Comparison of ENCODE assay signal across 8 mouse cellular contexts in genomic region chr14:54714617-54715081, GRCm38 (mm10). TPM values are rescaled to one million over a fixed set of nuclear protein-coding genes. Genes with fewer than 3 reads are reported as not detected.
DNase-seq lines count a peak whose midpoint lies in the region; ATAC-seq and TF ChIP-seq lines count a peak whose summit lies in the region.

No protein-coding gene starts in this region.

- H3K4me3 ChIP-seq in spleen, adult 2 months (ENCODE audit: extremely low read depth, insufficient read depth, insufficient read length): peak overlapping the region; percentile 60
- peak overlapping the region; percentile 47 for H3K4me3 ChIP-seq in hindbrain, embryonic 10.5 days
- peak overlapping the region; percentile 34 for H3K4me3 ChIP-seq in limb, embryonic 13.5 days
- H3K4me3 ChIP-seq in neural tube, embryonic 12.5 days: peak overlapping the region; percentile 27

- no peak overlapping the region for H3K27ac ChIP-seq in spleen, adult 2 months (ENCODE audit: insufficient read depth, low read length)
- peak overlapping the region; percentile 35; the same call in 1 of the 2 replicates for H3K27ac ChIP-seq in hindbrain, embryonic 10.5 days
- H3K27ac ChIP-seq in limb, embryonic 13.5 days: no peak overlapping the region
- H3K27ac ChIP-seq in neural tube, embryonic 12.5 days: no peak overlapping the region

- H3K4me2 ChIP-seq in limb, embryonic 13.5 days (replicated peaks): peak overlapping the region; percentile 64
- peak overlapping the region; percentile 64 for H3K4me2 ChIP-seq in neural tube, embryonic 12.5 days (replicated peaks)

- peak overlapping the region; percentile 19; the same call in 1 of the 2 replicates for H3K9ac ChIP-seq in limb, embryonic 13.5 days
- peak overlapping the region; percentile 17; the same call in 1 of the 2 replicates for H3K9ac ChIP-seq in neural tube, embryonic 12.5 days

- peak; percentile 27; the same call in 1 of the 2 replicates for ATAC-seq in cerebellum, adult (ENCODE audit: insufficient number of reproducible peaks, low FRiP score, low TSS enrichment)
- ATAC-seq in limb, embryonic 13.5 days (ENCODE audit: low FRiP score, low read depth): 0 out of 2 replicates have a peak, but pooled peaks have one; percentile 2
- ATAC-seq in neural tube, embryonic 12.5 days (ENCODE audit: low FRiP score, low read depth): peak; percentile 69

- no peaks in the 10 kb centered on the region for H3K9me3 ChIP-seq in hindbrain, embryonic 10.5 days
- H3K9me3 ChIP-seq in limb, embryonic 13.5 days: no peaks in the 10 kb centered on the region
- H3K9me3 ChIP-seq in neural tube, embryonic 12.5 days: no peaks in the 10 kb centered on the region

- TF ChIP-seq CTCF in spleen, adult 2 months (IDR thresholded peaks at IDR 0.05; ENCODE audit: extremely low read depth, insufficient read depth, insufficient read length, insufficient replicate concordance): no peak

- no peak for TF ChIP-seq POLR2A in spleen, adult 2 months (IDR thresholded peaks at IDR 0.05; ENCODE audit: low read depth, low read length)

- DNase-seq in cerebellum, adult 9-11 months: no peak
- DNase-seq in spleen, adult 2 months (ENCODE audit: low read depth in 1 of 2, low spot score in 2 of 2): no peak
- DNase-seq in spleen, postnatal 36 days (ENCODE audit: low spot score in 2 of 2): no peak
- peak; percentile 11 for DNase-seq in hindbrain, embryonic 10.5 days (ENCODE audit: low spot score)
- DNase-seq in c-Kit-positive CD71-positive TER-119-positive erythroid progenitor cells, embryonic 14.5 days (ENCODE audit: low spot score): no peak

- no peaks in the 10 kb centered on the region for H3K36me3 ChIP-seq in spleen, adult 2 months (ENCODE audit: control insufficient read depth, insufficient read depth, low read length)
- no peaks in the 10 kb centered on the region for H3K36me3 ChIP-seq in hindbrain, embryonic 10.5 days
- H3K36me3 ChIP-seq in limb, embryonic 13.5 days: no peaks in the 10 kb centered on the region
- H3K36me3 ChIP-seq in neural tube, embryonic 12.5 days: no peaks in the 10 kb centered on the region

- 3% methylated on average over 15 of the region's 15 CpGs for WGBS in spleen, adult 2 months
- 4% methylated on average over 15 of the region's 15 CpGs for WGBS in hindbrain, embryonic 10.5 days
- WGBS in limb, embryonic 13.5 days: 3% methylated on average over 15 of the region's 15 CpGs
- 3% methylated on average over 15 of the region's 15 CpGs for WGBS in neural tube, embryonic 12.5 days

- peaks cover 10% of the 10 kb centered on the region; the same call in 1 of the 2 replicates for H3K4me1 ChIP-seq in spleen, adult 2 months (ENCODE audit: control insufficient read depth, insufficient read depth, insufficient read length)
- peaks cover 22% of the 10 kb centered on the region for H3K4me1 ChIP-seq in hindbrain, embryonic 10.5 days (replicated peaks)
- H3K4me1 ChIP-seq in limb, embryonic 13.5 days: peaks cover 10% of the 10 kb centered on the region
- 0 out of 2 replicates have a peak, but pooled peaks cover 7% of the 10 kb centered on the region for H3K4me1 ChIP-seq in neural tube, embryonic 12.5 days

- H3K27me3 ChIP-seq in spleen, adult 2 months (ENCODE audit: control insufficient read depth, insufficient read depth, low read length): no peaks in the 10 kb centered on the region
- H3K27me3 ChIP-seq in hindbrain, embryonic 10.5 days (ENCODE audit: insufficient read depth, poor library complexity, severe bottlenecking): peaks cover 12% of the 10 kb centered on the region
- 0 out of 2 replicates have a peak, but pooled peaks cover 8% of the 10 kb centered on the region for H3K27me3 ChIP-seq in limb, embryonic 13.5 days
- no peaks in the 10 kb centered on the region for H3K27me3 ChIP-seq in neural tube, embryonic 12.5 days (replicated peaks)

RNA-seq across cellular contexts. Expression of gene Cebpe, which starts 2.7 kb away (rescaled TPM):
- polyA plus RNA-seq in spleen, adult 2 months (2012; rRNA removed): 5.2 and 5.9 TPM in 2 replicates
- polyA plus RNA-seq in hindbrain, embryonic 10.5 days (2016; fragmentation: Nextera tagmentation; extraction: Ambion mirVana): not detected in 2 replicates
- not detected in 2 replicates for polyA plus RNA-seq in limb, embryonic 13.5 days (2015; fragmentation: Nextera tagmentation; extraction: Ambion mirVana)
- polyA plus RNA-seq in neural tube, embryonic 12.5 days (2016; fragmentation: Nextera tagmentation; extraction: Ambion mirVana): 0.15 TPM in 1 of 2 replicates, not detected in the other

RNA-seq across cellular contexts. Expression of gene Gm29776, which starts 16.0 kb away (rescaled TPM):
- 0.04 and 0.07 TPM in 2 replicates for polyA plus RNA-seq in spleen, adult 2 months (2012; rRNA removed)
- polyA plus RNA-seq in hindbrain, embryonic 10.5 days (2016; fragmentation: Nextera tagmentation; extraction: Ambion mirVana): 0.14 TPM in 2 replicates
- polyA plus RNA-seq in limb, embryonic 13.5 days (2015; fragmentation: Nextera tagmentation; extraction: Ambion mirVana): 0.31 and 0.33 TPM in 2 replicates
- polyA plus RNA-seq in neural tube, embryonic 12.5 days (2016; fragmentation: Nextera tagmentation; extraction: Ambion mirVana): 0.10 and 0.17 TPM in 2 replicates

RNA-seq across cellular contexts. Expression of gene Acin1, which starts 27.9 kb away (rescaled TPM):
- polyA plus RNA-seq in spleen, adult 2 months (2012; rRNA removed): 126 and 130 TPM in 2 replicates
- 130 and 147 TPM in 2 replicates for polyA plus RNA-seq in hindbrain, embryonic 10.5 days (2016; fragmentation: Nextera tagmentation; extraction: Ambion mirVana)
- 166 and 167 TPM in 2 replicates for polyA plus RNA-seq in limb, embryonic 13.5 days (2015; fragmentation: Nextera tagmentation; extraction: Ambion mirVana)
- 140 and 167 TPM in 2 replicates for polyA plus RNA-seq in neural tube, embryonic 12.5 days (2016; fragmentation: Nextera tagmentation; extraction: Ambion mirVana)

RNA-seq across cellular contexts. Expression of gene 1700123O20Rik, which starts 28.6 kb away (rescaled TPM):
- polyA plus RNA-seq in spleen, adult 2 months (2012; rRNA removed): 32.9 and 66.9 TPM in 2 replicates
- 108 and 116 TPM in 2 replicates for polyA plus RNA-seq in hindbrain, embryonic 10.5 days (2016; fragmentation: Nextera tagmentation; extraction: Ambion mirVana)
- 96.6 and 98.0 TPM in 2 replicates for polyA plus RNA-seq in limb, embryonic 13.5 days (2015; fragmentation: Nextera tagmentation; extraction: Ambion mirVana)
- polyA plus RNA-seq in neural tube, embryonic 12.5 days (2016; fragmentation: Nextera tagmentation; extraction: Ambion mirVana): 92.0 and 93.3 TPM in 2 replicates

Comparison
In these comparisons a context has a peak if more than half of its experiments do, and no peak if none do; other contexts are left out.
1. ATAC-seq: peak in every context shown above with its lines; median percentile 69 in neural tube, embryonic 12.5 days; 27 in cerebellum, adult; 2 in limb, embryonic 13.5 days.